Mouse (Mus musculus) liver, embryonic 14.5 days (tissue): ENCODE measurements at regions not wholly inside any gene's neighbourhood (a gene's known extent, or its start where the extent isn't known, plus 50 kb on each side); places are given as distances from the start of the nearest gene placed in this dataset.
A peak's percentile ranks its signal among the peaks of the same experiment; 100 is the strongest.

Experiments used
- ATAC-seq: fragments of 200-750 bp; cut with Nextera tagmentation; 2 replicates; pipeline ENCODE4 v1.8.0; 2017; ENCODE audit warnings: moderate number of reproducible peaks, mild to moderate bottlenecking, moderate library complexity; ENCODE audit not compliant: insufficient read depth
- DNase-seq, 3 experiments: peaks; one replicate each; pipeline ENCODE4 v3.0.0-alpha.2; 2012 to 2013; ENCODE audit warnings: low read depth in 3 of 3, low spot score in 3 of 3
- H3K27ac ChIP-seq: fragments of 300-500 bp; sonication (generic); 2 replicates; pipeline ENCODE4 v1.5.1; 2014; ENCODE audit warnings: moderate library complexity, mild to moderate bottlenecking, control low read depth, inconsistent platforms
- H3K27me3 ChIP-seq: fragments of 300-500 bp; sonication (generic); 2 replicates; pipeline ENCODE4 v1.6.1; 2014; ENCODE audit warnings: mild to moderate bottlenecking, low read length, moderate library complexity; ENCODE audit not compliant: control insufficient read depth, insufficient read depth
- H3K36me3 ChIP-seq: fragments of 300-500 bp; sonication (generic); replicated peaks from 2 replicates; pipeline ENCODE4 v1.6.1; 2014; ENCODE audit warnings: low read depth; ENCODE audit not compliant: control insufficient read depth, insufficient read depth
- H3K4me1 ChIP-seq, 2 experiments: fragments of 200-500 bp in 1 of 2; fragments of 300-500 bp in 1 of 2; sonication (generic) in 1 of 2; replicated peaks; 2 replicates each; pipeline ENCODE4 v1.6.1; 2012 to 2014; ENCODE audit warnings: antibody characterized with exemption in 1 of 2, inconsistent platforms in 1 of 2, low read length in 1 of 2; ENCODE audit not compliant: control insufficient read depth in 2 of 2, insufficient read depth in 2 of 2
- H3K4me2 ChIP-seq: fragments of 300-500 bp; sonication (generic); 2 replicates; pipeline ENCODE4 v1.6.1; 2014; ENCODE audit warnings: low read depth, mild to moderate bottlenecking, control low read depth, moderate library complexity
- H3K4me3 ChIP-seq, 2 experiments: fragments of 200-500 bp in 1 of 2; fragments of 300-500 bp in 1 of 2; sonication (generic) in 1 of 2; 2 replicates each; pipeline ENCODE4 v1.5.1; 2012 to 2014; ENCODE audit warnings: low read depth in 2 of 2, low read length in 2 of 2, mild to moderate bottlenecking in 2 of 2, control low read depth in 1 of 2, inconsistent platforms in 1 of 2, moderate library complexity in 1 of 2; ENCODE audit not compliant: insufficient read depth in 1 of 2
- H3K9ac ChIP-seq: fragments of 300-500 bp; sonication (generic); replicated peaks from 2 replicates; pipeline ENCODE4 v1.6.1; 2014; ENCODE audit warnings: mild to moderate bottlenecking, control low read depth, moderate library complexity
- H3K9me3 ChIP-seq: fragments of 300-500 bp; sonication (generic); 2 replicates; pipeline ENCODE4 v1.6.1; 2016; ENCODE audit warnings: low read length, mixed read lengths; ENCODE audit not compliant: control insufficient read depth
- CTCF ChIP-seq: IDR thresholded peaks from 2 replicates; pipeline ENCODE4 v1.5.1; 2016; ENCODE audit warnings: antibody characterized with exemption, low read depth, control low read depth
- EP300 ChIP-seq: IDR thresholded peaks from 2 replicates; pipeline ENCODE4 v1.6.1; 2016; ENCODE audit warnings: antibody characterized with exemption, low read depth
- WGBS: fragments of 180-500 bp; shearing (Covaris S2); extraction: QIAGEN DNeasy Blood & Tissue Kit; methylation state at CpG from one replicate; pipeline ENCODE4 v1.1.7; 2014; ENCODE audit not compliant: insufficient replicate concordance; 5-methylcytosine and 5-hydroxymethylcytosine counted together

- WGBS = 43% methylated on average over 1 of the region's 1 CpGs
- H3K27me3 ChIP-seq = no peaks in the 10 kb centered on the region
- H3K9me3 ChIP-seq = no peaks in the 10 kb centered on the region
- H3K4me1 ChIP-seq = no peaks in the 10 kb centered on the region
- ATAC-seq = no peak
- H3K36me3 ChIP-seq = no peaks in the 10 kb centered on the region
- DNase-seq = peak in 2 of 3 experiments; percentile 35 to 40
- no peak overlapping the region for H3K9ac ChIP-seq
- no peak overlapping the region for H3K27ac ChIP-seq
- H3K4me3 ChIP-seq = no peak overlapping the region
- TF ChIP-seq EP300 (no peak), CTCF (no peak)
- no peak overlapping the region for H3K4me2 ChIP-seq
These were observed 52.8 kb upstream of the Chodl start for GRCm38 (mm10) chr16:78877941-78878340.

GRCm38 (mm10) chr16:78859006-78859405, 71.7 kb upstream of the Chodl start:
- DNase-seq (no peak), ATAC-seq (no peak)
- Histone ChIP-seq H3K27me3 (no peaks in the 10 kb centered on the region), H3K27ac (no peak overlapping the region), H3K4me1 (no peaks in the 10 kb centered on the region), H3K9me3 (no peaks in the 10 kb centered on the region), H3K9ac (no peak overlapping the region), H3K36me3 (no peaks in the 10 kb centered on the region), H3K4me3 (no peak overlapping the region), H3K4me2 (no peak overlapping the region)
- 55% methylated on average over 4 of the region's 4 CpGs for WGBS
- TF ChIP-seq CTCF (no peak), EP300 (no peak)

GRCm38 (mm10) chr16:78830957-78831356, 99.8 kb upstream of the Chodl start:
- Histone ChIP-seq H3K4me3 (no peak overlapping the region), H3K27me3 (no peaks in the 10 kb centered on the region), H3K36me3 (no peaks in the 10 kb centered on the region), H3K4me1 (no peaks in the 10 kb centered on the region), H3K4me2 (no peak overlapping the region), H3K9ac (no peak overlapping the region), H3K9me3 (no peaks in the 10 kb centered on the region), H3K27ac (no peak overlapping the region)
- ATAC-seq (no peak), DNase-seq (no peak)
- 61% methylated on average over 7 of the region's 7 CpGs for WGBS
- no peak for TF ChIP-seq EP300
- TF ChIP-seq CTCF = no peak

GRCm38 (mm10) chr16:78827739-78828138, 103.0 kb upstream of the Chodl start:
- H3K9me3 ChIP-seq = no peaks in the 10 kb centered on the region
- H3K4me3 ChIP-seq = no peak overlapping the region
- H3K4me2 ChIP-seq = no peak overlapping the region
- no peaks in the 10 kb centered on the region for H3K27me3 ChIP-seq
- H3K36me3 ChIP-seq = no peaks in the 10 kb centered on the region
- no peak for TF ChIP-seq EP300
- no peak for TF ChIP-seq CTCF
- ATAC-seq (no peak), DNase-seq (no peak)
- H3K9ac ChIP-seq = no peak overlapping the region
- H3K4me1 ChIP-seq = no peaks in the 10 kb centered on the region
- WGBS = 34% methylated on average over 3 of the region's 3 CpGs
- H3K27ac ChIP-seq = no peak overlapping the region

GRCm38 (mm10) chr16:78790064-78790463, 140.7 kb upstream of the Chodl start:
- 54% methylated on average over 2 of the region's 2 CpGs for WGBS

More at GRCm38 (mm10) chr16:78790064-78790463, 140.7 kb upstream of the Chodl start:
- no peak for ATAC-seq
- H3K4me1 ChIP-seq = no peaks in the 10 kb centered on the region
- no peak overlapping the region for H3K4me2 ChIP-seq
- no peaks in the 10 kb centered on the region for H3K36me3 ChIP-seq
- H3K27me3 ChIP-seq = no peaks in the 10 kb centered on the region
- no peak overlapping the region for H3K27ac ChIP-seq
- H3K9ac ChIP-seq = no peak overlapping the region
- H3K4me3 ChIP-seq = no peak overlapping the region
- TF ChIP-seq EP300 = no peak
- DNase-seq = no peak
- H3K9me3 ChIP-seq = no peaks in the 10 kb centered on the region
